Mouse (Mus musculus): ENCODE measurements around the gene Ppp1r9b. TPM values are rescaled to one million over a fixed set of nuclear protein-coding genes. Genes with fewer than 3 reads are reported as not detected.

Ppp1r9b gene
- polyA plus RNA-seq, 1 experiment from 2014 or later = 14.4 TPM

DNA sequence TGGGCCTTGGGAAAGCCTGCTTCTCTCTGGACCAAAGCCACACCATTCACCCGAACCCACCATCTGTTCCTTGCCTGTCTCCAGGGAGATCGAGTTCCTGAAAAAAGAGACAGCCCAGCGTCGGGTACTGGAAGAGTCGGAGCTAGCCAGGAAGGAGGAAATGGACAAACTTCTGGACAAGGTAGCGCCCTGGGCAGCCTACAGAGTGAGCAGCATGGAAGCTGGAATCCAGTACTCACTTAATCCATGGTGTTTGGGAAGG is 14.0 kb downstream of the Ppp1r9b start:
- Histone ChIP-seq H3K27ac (replicated peaks; ENCODE audit: low read depth, low read length) (no peak overlapping the region), H3K4me1 (ENCODE audit: control insufficient read depth, insufficient read depth, low read length) (peaks cover 25% of the 10 kb centered on the region), H3K36me3 (ENCODE audit: control insufficient read depth, insufficient read depth, low read length) (peaks cover 36% of the 10 kb centered on the region)

GRCm38 (mm10) chr11:95006038-95006437 is 15.2 kb downstream of the Ppp1r9b start:
- Histone ChIP-seq H3K36me3 (ENCODE audit: control insufficient read depth, insufficient read depth, low read length) (peaks cover 27% of the 10 kb centered on the region), H3K27me3 (ENCODE audit: control insufficient read depth, insufficient read depth, low read length) (no peaks in the 10 kb centered on the region), H3K9me3 (ENCODE audit: control insufficient read depth, low read length) (no peaks in the 10 kb centered on the region), H3K9ac (ENCODE audit: low read length) (0 out of 2 replicates have a peak overlapping the region, but pooled peaks have one; percentile 14), H3K27ac (replicated peaks; ENCODE audit: low read depth, low read length) (no peak overlapping the region), H3K4me1 (ENCODE audit: control insufficient read depth, insufficient read depth, low read length) (peaks cover 18% of the 10 kb centered on the region), H3K4me3 (ENCODE audit: low read depth, low read length) (no peak overlapping the region), H3K4me2 (ENCODE audit: low read depth, severe bottlenecking) (peak overlapping the region; percentile 63)
- WGBS = 37% methylated on average over 4 of the region's 4 CpGs
- no peak for DNase-seq (ENCODE audit: low spot score)
- no peak for ATAC-seq (ENCODE audit: insufficient number of reproducible peaks, low FRiP score, low TSS enrichment, low read depth)

More for the DNA sequence above, 14.0 kb downstream of the Ppp1r9b start:
- no peak for ATAC-seq (ENCODE audit: insufficient number of reproducible peaks, low FRiP score, low TSS enrichment, low read depth)
- 72% methylated on average over 6 of the region's 6 CpGs for WGBS
- DNase-seq (ENCODE audit: low spot score) = no peak
- no peaks in the 10 kb centered on the region for H3K27me3 ChIP-seq (ENCODE audit: control insufficient read depth, insufficient read depth, low read length)
- H3K9me3 ChIP-seq (ENCODE audit: control insufficient read depth, low read length) = no peaks in the 10 kb centered on the region
- no peak overlapping the region for H3K4me3 ChIP-seq (ENCODE audit: low read depth, low read length)
- no peak overlapping the region for H3K4me2 ChIP-seq (ENCODE audit: low read depth, severe bottlenecking)
- no peak overlapping the region for H3K9ac ChIP-seq (ENCODE audit: low read length)

DNA sequence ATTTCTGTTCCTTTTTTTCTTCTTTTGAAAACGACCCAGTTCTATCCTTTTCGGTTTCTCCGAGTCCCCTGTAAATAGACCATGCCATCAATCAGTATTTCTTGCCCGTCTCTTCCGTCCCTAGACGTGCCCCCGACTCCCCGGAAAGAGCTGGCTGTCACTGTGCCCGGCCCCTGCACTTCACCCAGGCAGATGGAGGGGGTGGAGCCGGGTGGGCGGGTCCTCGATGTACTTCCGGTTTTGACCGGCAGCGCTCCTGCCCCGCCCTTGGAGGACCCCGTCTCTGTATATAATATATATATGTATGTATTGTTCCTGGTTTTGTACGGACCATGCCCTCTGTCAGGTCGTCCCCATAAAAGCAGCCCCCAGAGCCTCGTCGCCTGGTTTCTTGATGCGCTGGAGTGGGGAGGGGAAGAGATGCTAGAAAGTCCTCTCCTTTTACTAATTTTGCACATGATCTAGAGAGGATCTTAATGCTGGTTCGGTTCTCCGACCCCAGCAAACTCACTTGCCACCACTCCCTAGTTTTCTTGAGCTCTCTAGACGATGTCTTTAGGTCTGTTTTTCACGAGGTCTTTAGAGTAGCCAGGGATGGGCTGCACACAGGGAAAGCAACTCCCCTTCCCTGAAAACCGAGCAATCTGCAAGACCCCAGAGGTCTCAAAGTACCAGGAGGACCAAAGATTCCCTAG is 15.8 kb downstream of the Ppp1r9b start:
- no peaks in the 10 kb centered on the region for H3K9me3 ChIP-seq (ENCODE audit: control insufficient read depth, low read length)
- peaks cover 21% of the 10 kb centered on the region for H3K4me1 ChIP-seq (ENCODE audit: control insufficient read depth, insufficient read depth, low read length)
- ATAC-seq (ENCODE audit: insufficient number of reproducible peaks, low FRiP score, low TSS enrichment, low read depth) = peak; percentile 44
- peak overlapping the region; percentile 51 for H3K9ac ChIP-seq (ENCODE audit: low read length)
- peak; percentile 87 for DNase-seq (ENCODE audit: low spot score)
- H3K36me3 ChIP-seq (ENCODE audit: control insufficient read depth, insufficient read depth, low read length) = peaks cover 23% of the 10 kb centered on the region
- H3K27ac ChIP-seq (replicated peaks; ENCODE audit: low read depth, low read length) = peak overlapping the region; percentile 36; the same call in 1 of the 2 replicates
- H3K4me2 ChIP-seq (ENCODE audit: low read depth, severe bottlenecking) = peak overlapping the region; percentile 63
- peak overlapping the region; percentile 32 for H3K4me3 ChIP-seq (ENCODE audit: low read depth, low read length)
- H3K27me3 ChIP-seq (ENCODE audit: control insufficient read depth, insufficient read depth, low read length) = no peaks in the 10 kb centered on the region
- 2% methylated on average over 27 of the region's 27 CpGs for WGBS

DNA sequence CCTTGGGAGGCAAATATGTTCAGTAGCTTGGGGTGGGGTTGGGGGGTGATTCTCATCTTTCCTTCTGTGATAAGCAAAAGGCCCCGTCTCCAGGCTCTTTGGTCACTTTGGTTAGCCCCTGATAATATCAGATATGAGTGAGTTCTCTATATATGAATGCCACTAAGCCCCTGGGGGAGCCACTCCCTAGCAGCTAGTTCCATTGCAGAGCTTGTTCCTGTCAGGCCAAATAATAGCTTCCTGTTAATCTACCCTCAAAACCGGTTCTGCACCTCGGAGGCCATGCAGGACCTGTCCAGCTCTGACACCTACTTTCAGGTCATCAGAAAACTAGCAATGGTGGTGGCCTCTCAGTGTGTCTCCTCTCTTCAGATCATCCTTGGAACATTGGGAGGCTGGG is 16.6 kb downstream of the Ppp1r9b start:
- Histone ChIP-seq H3K27me3 (ENCODE audit: control insufficient read depth, insufficient read depth, low read length) (no peaks in the 10 kb centered on the region), H3K4me1 (ENCODE audit: control insufficient read depth, insufficient read depth, low read length) (peaks cover 26% of the 10 kb centered on the region), H3K9ac (ENCODE audit: low read length) (peak overlapping the region; percentile 51; the same call in 1 of the 2 replicates), H3K4me2 (ENCODE audit: low read depth, severe bottlenecking) (peak overlapping the region; percentile 63; the same call in 1 of the 2 replicates), H3K27ac (replicated peaks; ENCODE audit: low read depth, low read length) (no peak overlapping the region; the same call in 1 of the 2 replicates), H3K36me3 (ENCODE audit: control insufficient read depth, insufficient read depth, low read length) (peaks cover 16% of the 10 kb centered on the region), H3K4me3 (ENCODE audit: low read depth, low read length) (no peak overlapping the region), H3K9me3 (ENCODE audit: control insufficient read depth, low read length) (no peaks in the 10 kb centered on the region)
- ATAC-seq (ENCODE audit: insufficient number of reproducible peaks, low FRiP score, low TSS enrichment, low read depth) = no peak
- WGBS = 74% methylated on average over 3 of the region's 3 CpGs
- DNase-seq (ENCODE audit: low spot score) = no peak

DNA sequence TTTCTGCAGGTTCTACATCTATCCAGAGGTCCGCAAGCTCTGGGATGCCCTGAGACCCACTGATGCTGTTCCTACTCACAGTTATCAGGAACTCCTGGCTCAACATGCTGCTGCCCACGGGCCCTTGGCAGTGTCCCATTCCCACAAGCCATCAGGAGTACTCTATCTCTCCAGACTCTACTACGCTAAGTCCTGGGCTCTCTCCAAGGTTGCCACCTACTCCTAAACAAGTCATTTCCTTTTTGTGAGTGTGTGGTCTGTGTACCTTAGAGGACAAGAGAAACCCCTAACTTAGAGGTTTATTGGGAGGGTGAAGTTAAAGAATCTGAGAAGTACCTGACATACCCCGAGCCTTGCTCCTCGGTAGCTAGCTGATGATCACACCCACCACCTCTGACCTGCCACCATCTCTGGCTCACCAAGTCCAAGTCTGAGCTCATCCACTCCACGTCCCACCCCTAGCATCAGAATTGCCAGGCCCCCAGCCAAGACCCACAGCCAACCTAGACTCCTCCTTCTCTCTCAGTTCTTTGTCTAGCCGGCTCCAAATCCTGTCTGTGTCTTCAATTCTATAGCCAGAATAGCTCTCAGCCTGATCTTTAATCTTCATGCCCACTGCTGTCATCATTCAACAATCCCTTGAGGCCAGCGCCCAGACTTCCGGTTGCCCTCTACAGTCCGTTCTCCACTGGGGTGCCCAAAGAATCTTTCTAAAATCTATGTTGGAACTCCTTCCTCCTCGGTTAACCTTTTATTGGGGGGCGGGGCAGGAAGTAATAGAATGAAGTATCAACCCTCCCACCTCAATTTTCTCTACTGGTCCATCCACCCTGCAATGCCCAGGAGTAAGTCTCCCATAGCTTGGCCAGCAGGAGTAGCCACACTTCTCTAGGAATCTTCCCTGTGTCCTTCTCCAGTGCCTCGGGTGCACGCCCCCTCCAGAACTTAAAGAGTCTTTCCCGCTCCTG is 18.1 kb downstream of the Ppp1r9b start:
- no peak for DNase-seq (ENCODE audit: low spot score)
- ATAC-seq (ENCODE audit: insufficient number of reproducible peaks, low FRiP score, low TSS enrichment, low read depth) = no peak

DNA sequence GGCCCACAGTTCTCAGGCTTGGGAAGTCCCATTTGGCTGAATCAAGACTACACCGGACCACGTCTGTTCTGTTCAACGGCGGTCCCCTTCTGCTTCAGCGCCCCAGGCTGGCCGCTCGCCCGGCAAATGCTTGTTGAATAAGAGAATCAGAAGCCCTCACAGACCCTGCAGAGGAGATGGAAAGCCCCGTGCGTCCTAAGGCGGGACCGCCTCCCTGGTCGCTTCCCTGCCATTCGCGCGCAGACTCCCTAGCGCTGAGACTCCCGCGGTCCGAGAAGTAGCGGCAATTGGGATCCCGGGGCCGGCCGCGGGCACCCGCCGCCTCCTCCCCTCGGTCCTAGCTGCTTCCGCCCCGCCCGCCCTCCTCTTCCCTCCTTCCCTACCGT is 18.8 kb downstream of the Ppp1r9b start, which contains the start of gene Samd14:
Gene Samd14 (plus strand): TSS at position 251 of the 386 bp plus-strand sequence.
- H3K27me3 ChIP-seq (ENCODE audit: control insufficient read depth, insufficient read depth, low read length) = no peaks in the 10 kb centered on the region
- peak within 1 kb of the TSS; percentile 93 for H3K9ac ChIP-seq (ENCODE audit: low read length)
- under 1% methylated on average over 30 of the region's 32 CpGs for WGBS
- DNase-seq (ENCODE audit: low spot score) = peak; percentile 82
- H3K9me3 ChIP-seq (ENCODE audit: control insufficient read depth, low read length) = no peaks in the 10 kb centered on the region
- H3K27ac ChIP-seq (replicated peaks; ENCODE audit: low read depth, low read length) = peak within 1 kb of the TSS; percentile 89
- peak within 1 kb of the TSS; percentile 78 for H3K4me2 ChIP-seq (ENCODE audit: low read depth, severe bottlenecking)
- ATAC-seq (ENCODE audit: insufficient number of reproducible peaks, low FRiP score, low TSS enrichment, low read depth) = peak; percentile 64
- H3K4me3 ChIP-seq (ENCODE audit: low read depth, low read length) = peak within 1 kb of the TSS; percentile 86
- peaks cover 7% of the 10 kb centered on the region; the same call in 1 of the 2 replicates for H3K36me3 ChIP-seq (ENCODE audit: control insufficient read depth, insufficient read depth, low read length)
- peaks cover 31% of the 10 kb centered on the region for H3K4me1 ChIP-seq (ENCODE audit: control insufficient read depth, insufficient read depth, low read length)

More for the DNA sequence above, 18.1 kb downstream of the Ppp1r9b start:
- Histone ChIP-seq H3K4me2 (ENCODE audit: low read depth, severe bottlenecking) (peak overlapping the region; percentile 78), H3K9me3 (ENCODE audit: control insufficient read depth, low read length) (no peaks in the 10 kb centered on the region), H3K27me3 (ENCODE audit: control insufficient read depth, insufficient read depth, low read length) (no peaks in the 10 kb centered on the region), H3K27ac (replicated peaks; ENCODE audit: low read depth, low read length) (peak overlapping the region; percentile 89), H3K36me3 (ENCODE audit: control insufficient read depth, insufficient read depth, low read length) (peaks cover 10% of the 10 kb centered on the region; the same call in 1 of the 2 replicates), H3K9ac (ENCODE audit: low read length) (peak overlapping the region; percentile 93), H3K4me1 (ENCODE audit: control insufficient read depth, insufficient read depth, low read length) (peaks cover 31% of the 10 kb centered on the region), H3K4me3 (ENCODE audit: low read depth, low read length) (peak overlapping the region; percentile 86)
- 43% methylated on average over 15 of the region's 15 CpGs for WGBS

DNA sequence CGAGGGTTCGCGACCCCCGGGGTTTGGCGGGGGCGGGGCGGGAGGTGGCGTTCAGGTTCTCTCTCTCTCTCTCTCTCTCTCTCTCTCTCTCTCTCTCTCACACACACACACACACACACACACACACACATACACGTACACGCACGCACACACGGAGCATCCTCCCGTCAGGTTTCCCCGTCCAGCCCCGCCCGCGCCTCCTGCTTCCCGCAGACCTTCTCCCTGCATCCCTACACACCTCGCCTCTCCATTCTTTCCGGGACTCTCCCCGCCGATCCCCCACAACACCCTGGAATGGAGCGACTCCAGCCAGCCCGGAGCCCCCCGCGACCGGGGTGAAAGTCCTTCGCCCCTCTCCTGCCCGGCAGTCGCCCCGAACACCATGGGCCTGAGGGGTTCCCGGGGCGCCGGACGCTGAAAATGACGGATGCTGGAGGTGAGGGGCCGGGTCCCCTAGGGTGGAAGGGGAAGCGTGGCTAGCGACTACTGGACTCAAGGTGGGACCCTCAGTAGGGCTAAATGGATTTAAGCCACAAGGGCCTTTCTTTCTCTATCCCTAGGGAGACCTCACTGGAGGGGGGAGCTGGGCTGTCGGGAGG is 19.4 kb downstream of the Ppp1r9b start:
- H3K4me2 ChIP-seq (ENCODE audit: low read depth, severe bottlenecking) = peak overlapping the region; percentile 78
- H3K4me1 ChIP-seq (ENCODE audit: control insufficient read depth, insufficient read depth, low read length) = peaks cover 31% of the 10 kb centered on the region
- no peaks in the 10 kb centered on the region for H3K27me3 ChIP-seq (ENCODE audit: control insufficient read depth, insufficient read depth, low read length)
- WGBS = under 1% methylated on average over 30 of the region's 40 CpGs
- peak overlapping the region; percentile 89 for H3K27ac ChIP-seq (replicated peaks; ENCODE audit: low read depth, low read length)
- peak overlapping the region; percentile 93 for H3K9ac ChIP-seq (ENCODE audit: low read length)
- 0 out of 2 replicates have a peak, but pooled peaks have one; percentile 11 for ATAC-seq (ENCODE audit: insufficient number of reproducible peaks, low FRiP score, low TSS enrichment, low read depth)
- no peaks in the 10 kb centered on the region for H3K9me3 ChIP-seq (ENCODE audit: control insufficient read depth, low read length)
- H3K4me3 ChIP-seq (ENCODE audit: low read depth, low read length) = peak overlapping the region; percentile 86
- peaks cover 3% of the 10 kb centered on the region; the same call in 1 of the 2 replicates for H3K36me3 ChIP-seq (ENCODE audit: control insufficient read depth, insufficient read depth, low read length)
- peak; percentile 60 for DNase-seq (ENCODE audit: low spot score)
